Mouse (Mus musculus) myocyte (in vitro differentiated cells): ENCODE results near the gene Artn.

Experiments
- POLR2A ChIP-seq: IDR thresholded peaks from one replicate; pipeline ENCODE4 v1.6.1; 2011; ENCODE audit warnings: low read depth, mild to moderate bottlenecking, control low read depth, moderate library complexity; ENCODE audit not compliant: insufficient read length
- SRF ChIP-seq: IDR thresholded peaks from one replicate; pipeline ENCODE4 v1.6.1; 2011; ENCODE audit warnings: low read depth; ENCODE audit not compliant: control insufficient read depth, insufficient read length

DNA sequence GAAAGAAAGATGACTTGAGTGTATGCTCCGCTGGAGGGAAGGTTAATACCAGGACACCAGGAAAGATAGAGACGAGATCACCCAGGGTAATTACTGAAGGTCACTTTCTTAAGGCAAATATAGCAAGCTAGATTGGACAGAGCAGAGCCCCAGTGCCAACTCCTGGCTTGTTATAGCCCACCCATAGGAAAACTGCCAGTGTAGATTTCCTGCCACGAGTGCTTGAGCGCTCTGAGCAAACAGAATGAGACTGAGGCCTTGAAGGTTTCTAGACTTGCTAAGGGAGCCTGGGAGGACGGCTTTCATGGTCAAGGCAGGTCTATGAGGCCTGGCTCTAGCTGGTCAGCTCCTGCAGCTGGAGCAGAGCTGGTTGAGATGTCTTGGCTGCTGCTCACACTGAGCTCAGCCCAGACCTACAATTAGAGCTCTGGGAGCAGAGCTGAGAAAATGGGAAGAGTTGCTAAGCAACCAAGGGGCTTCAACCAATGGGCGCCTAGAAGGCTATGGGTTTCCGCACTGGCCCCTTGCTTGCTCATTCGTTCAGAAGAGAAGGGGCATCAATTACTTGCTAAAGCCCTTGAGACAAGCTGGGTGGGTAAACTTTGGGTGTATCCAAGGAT is 20.6 kb downstream of the Artn start:
- TF ChIP-seq SRF (no peak), POLR2A (no peak)
